Mouse (Mus musculus): ENCODE measurements around the gene Rgs3. TPM values are rescaled to one million over a fixed set of nuclear protein-coding genes. Genes with fewer than 3 reads are reported as not detected.

The Rgs3 gene
- total RNA-seq, 2 experiments from 2014 or later: 10.5 to 11.2 TPM

DNA sequence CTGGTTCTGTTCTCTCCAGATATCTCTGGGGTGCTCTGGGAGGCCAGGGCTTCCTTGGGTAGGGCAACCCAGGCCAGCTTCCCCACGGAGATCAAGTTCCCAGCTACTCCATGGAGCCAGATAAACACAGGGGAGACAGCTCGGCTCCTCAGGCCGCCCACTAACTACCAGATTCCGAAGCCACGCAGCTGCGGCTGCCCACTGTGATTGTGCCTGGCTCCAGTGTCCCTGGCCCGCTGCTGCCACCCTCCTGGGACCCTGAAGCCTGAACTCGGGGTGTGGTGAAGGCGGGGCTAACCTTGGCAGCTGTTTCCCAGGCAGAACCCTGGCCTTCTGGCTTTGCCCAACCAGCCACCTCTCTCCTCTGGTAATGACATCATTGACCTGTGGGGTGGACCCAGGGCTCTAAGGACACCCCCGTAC lies 184.9 kb downstream of the Rgs3 start:
- no peak for DNase-seq

DNA sequence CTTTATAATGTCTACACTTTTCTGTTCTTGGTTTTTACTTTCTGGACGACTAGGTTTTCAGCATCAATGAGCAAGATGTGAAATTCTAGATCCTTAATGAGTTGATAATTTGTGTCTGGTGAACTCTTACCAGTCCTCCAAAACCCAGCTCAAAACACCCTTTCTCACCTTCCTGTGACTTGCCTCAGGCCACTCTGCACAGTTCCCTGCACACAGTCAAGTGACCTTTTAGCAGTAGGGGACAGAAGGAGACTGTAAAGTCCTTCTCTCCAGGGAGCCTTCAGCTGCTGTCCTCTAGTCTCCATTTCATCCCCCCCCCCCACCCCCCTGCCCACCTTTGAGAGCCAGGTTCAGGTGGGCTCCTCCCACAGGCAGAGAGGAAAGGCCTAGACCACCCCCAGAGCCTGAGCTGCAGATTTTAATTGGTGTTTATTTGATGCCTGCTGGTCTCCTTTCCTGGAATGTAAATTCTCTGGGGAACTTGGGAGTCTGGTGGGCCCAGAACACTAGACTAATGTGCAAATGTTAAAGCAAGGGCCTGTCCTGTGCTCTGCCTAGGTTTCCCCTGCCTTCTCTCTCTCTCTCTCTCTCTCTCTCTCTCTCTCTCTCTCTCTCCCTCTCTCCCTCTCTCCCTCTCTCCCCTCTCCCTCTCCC lies 185.5 kb downstream of the Rgs3 start:
- DNase-seq: no peak

Other genes with a start within 250 kb of the Rgs3 start
- gene Fkbp15, start 199.3 kb upstream of the Rgs3 start, total RNA-seq (2021): 10 to 100 TPM; 11.7 to 13.2 TPM
- 10 to 100 TPM; 10.8 to 12.3 TPM for gene Slc31a1, start 199.1 kb upstream of the Rgs3 start, total RNA-seq (2021)
- gene Cdc26, start 151.2 kb upstream of the Rgs3 start, total RNA-seq (2021): 10 to 100 TPM; 40.4 to 43.7 TPM
- 10 to 100 TPM; 13.3 to 15.1 TPM for gene Prpf4, start 151.1 kb upstream of the Rgs3 start, total RNA-seq (2021)
- not detected for gene Rnf183, start 124.6 kb upstream of the Rgs3 start, total RNA-seq (2021)
- gene Wdr31, start 89.0 kb upstream of the Rgs3 start, total RNA-seq (2021): not detected
- under 1 TPM; 0.15 to 0.16 TPM for gene Bspry, start 79.8 kb upstream of the Rgs3 start, total RNA-seq (2021)
- gene Hdhd3, start 56.4 kb upstream of the Rgs3 start, total RNA-seq (2021): 1 to 10 TPM; 1.7 to 2.2 TPM
- gene Alad, start 39.9 kb upstream of the Rgs3 start, total RNA-seq (2021): 10 to 100 TPM; 20.9 to 21.3 TPM
- 10 to 100 TPM; 15.5 to 15.9 TPM for gene Pole3, start 34.8 kb upstream of the Rgs3 start, total RNA-seq (2021)
- under 1 TPM in 1 of 2 experiments, not detected in 1; 0.20 TPM for gene 4933430I17Rik, start 34.5 kb upstream of the Rgs3 start, total RNA-seq (2021)

Measured in gastrocnemius, postnatal 25 days (tissue).